Mouse (Mus musculus): ENCODE results near the gene Car2.

Car2 gene

DNA sequence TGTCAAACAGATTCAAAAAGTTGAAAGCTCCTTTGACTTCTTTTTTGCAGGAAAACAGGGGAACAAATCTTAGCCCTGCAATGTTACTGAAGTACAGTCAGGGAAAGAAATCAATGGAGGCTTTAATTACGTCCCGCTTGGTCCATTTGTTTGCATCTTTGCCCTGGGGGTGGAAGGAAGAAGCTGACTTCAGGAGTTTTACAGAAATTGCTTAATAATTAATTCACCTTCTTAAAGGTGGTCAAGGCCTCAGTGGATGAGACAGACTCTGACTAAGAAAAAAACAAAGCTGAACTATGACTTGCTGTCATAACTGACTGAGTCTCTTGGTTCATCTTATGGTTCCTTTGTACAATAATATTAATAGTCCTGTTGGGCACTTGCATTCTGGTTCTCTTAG, 59.6 kb downstream of the Car2 start:
- DNase-seq (ENCODE audit: low spot score), result no peak

GRCm38 (mm10) chr3:14948067-14948800, 62.2 kb downstream of the Car2 start:
- no peak for DNase-seq (ENCODE audit: low spot score)

DNA sequence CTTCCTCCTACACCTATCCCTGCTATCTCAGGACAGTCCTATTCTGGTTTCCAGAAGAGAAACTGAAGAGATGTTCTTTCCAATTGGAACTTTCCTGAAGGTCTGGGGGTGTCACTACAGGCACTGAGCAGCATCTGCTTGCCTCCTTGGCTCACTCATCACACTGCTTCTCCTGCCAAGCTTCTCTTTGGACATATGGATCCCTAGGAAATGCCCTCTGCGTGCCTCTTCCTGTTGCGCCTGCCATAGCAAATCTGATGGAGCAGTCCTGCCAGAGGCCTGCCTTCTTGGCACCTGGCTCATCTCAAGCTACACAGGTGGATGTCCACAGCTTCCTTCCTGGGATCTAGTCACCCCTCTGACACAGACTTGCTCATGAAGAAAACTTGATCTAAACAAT, 64.0 kb downstream of the Car2 start:
- DNase-seq (ENCODE audit: low spot score), result no peak
